Mouse (Mus musculus) left cerebral cortex, postnatal 10 days (tissue): ENCODE data around the gene Olfr12. TPM values are rescaled to one million over a fixed set of nuclear protein-coding genes. Genes with fewer than 3 reads are reported as not detected.
A peak's percentile ranks its signal among the peaks of the same experiment; 100 is the strongest.

Experiments
- DNase-seq, 2 experiments: peaks; one replicate each; pipeline ENCODE4 v3.0.0; 2021 to 2022; ENCODE audit warnings: low spot score in 2 of 2, mixed read lengths in 1 of 2; ENCODE audit errors: extremely low spot score in 1 of 2
- intact Hi-C: fragments of 180-260 bp; cut with DNase I; formaldehyde crosslinking; loops from one replicate; pipeline ENCODE4 v1.15.1; 2025
- total RNA-seq, 2 experiments: library from RNA; stranded (reverse); gene quantifications; 2 replicates each; pipeline ENCODE4 v1.2.3; 2021

Gene Olfr12
- not detected for total RNA-seq

GRCm38 (mm10) chr1:92617488-92617887 lies at the start of gene Olfr12:
Gene Olfr12 (plus strand): TSS chr1:92617788.
- no peak for DNase-seq
- intact Hi-C loops = no loop called here

DNA sequence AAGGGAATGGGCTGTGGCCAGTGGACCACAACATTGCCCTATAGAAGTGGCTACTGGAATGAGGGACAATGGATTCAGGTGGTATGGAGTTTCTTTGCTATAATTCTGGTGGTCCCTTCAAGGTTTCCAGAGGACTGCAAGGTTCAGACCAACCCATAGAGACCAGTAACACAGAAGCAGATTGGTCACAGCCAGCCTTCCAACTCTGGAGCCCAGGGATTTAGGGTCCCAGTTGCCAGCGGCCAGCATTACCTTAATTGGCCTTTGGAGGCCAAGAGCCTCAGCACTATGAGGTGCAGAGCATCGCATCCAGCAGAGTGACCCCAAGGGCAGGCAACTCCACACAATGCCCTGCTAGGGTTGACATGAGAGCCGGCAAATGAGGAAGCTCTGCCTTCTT lies 46.6 kb upstream of the Olfr12 start, which contains the start of gene Olfr1413:
Gene Olfr1413 (plus strand): TSS at position 301 of the 400 bp plus-strand sequence.
- DNase-seq = no peak
- intact Hi-C loops = no loop called here

GRCm38 (mm10) chr1:92585479-92585878 lies 32.1 kb upstream of the Olfr12 start, which contains the start of gene Olfr1412:
Gene Olfr1412 (plus strand): TSS chr1:92585779.
- no peak for DNase-seq
- intact Hi-C loops = no loop called here

GRCm38 (mm10) chr1:92594111-92594510 lies 23.5 kb upstream of the Olfr12 start, which contains the start of gene Olfr1411:
Gene Olfr1411 (plus strand): TSS chr1:92594411.
- intact Hi-C loops = no loop called here
- DNase-seq = no peak

DNA sequence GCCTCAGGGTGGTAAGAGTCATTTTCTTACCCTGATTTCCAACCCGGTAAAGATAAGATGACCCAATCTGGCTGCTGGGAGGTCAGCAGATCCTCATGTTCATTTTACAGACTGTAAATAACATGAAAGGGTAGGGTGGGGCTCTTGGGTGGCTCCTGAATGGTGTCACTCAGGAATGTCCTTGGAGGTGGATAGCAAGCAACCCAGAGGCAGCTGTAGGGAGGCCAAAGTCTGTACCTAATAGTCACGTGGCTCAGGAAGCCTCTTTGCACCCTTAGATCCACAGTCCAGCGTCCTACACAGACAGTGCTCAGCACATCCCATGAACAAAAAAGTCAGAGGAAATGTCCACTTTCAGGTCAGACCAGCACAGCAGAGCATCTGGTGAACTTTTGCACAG lies 21.6 kb upstream of the Olfr12 start:
- intact Hi-C loops = no loop called here
- DNase-seq = no peak

DNA sequence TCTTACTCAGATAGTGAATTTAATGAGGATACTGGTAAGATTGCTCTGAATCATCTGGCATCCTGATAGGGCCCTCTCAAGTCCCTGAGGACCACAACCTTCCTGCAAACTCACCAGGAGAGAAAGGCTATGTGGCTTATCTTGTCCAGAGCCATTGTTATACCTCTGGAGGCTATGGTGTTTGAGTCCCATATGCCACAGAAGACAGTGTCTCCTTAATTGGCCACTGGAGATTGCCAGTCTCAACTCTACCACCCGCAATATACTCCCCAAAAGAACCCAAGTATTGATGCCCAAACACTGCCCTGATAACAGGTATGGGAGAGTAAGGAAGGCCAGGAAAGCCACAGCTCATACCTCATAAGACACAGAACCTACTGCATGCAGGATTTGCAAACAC lies 12.1 kb upstream of the Olfr12 start, which contains the start of gene Olfr1410:
Gene Olfr1410 (plus strand): TSS at position 301 of the 400 bp plus-strand sequence.
- DNase-seq = no peak
- intact Hi-C loops = no loop called here

GRCm38 (mm10) chr1:92607711-92608110 lies 9.9 kb upstream of the Olfr12 start:
- no peak for DNase-seq
- intact Hi-C loops = no loop called here

DNA sequence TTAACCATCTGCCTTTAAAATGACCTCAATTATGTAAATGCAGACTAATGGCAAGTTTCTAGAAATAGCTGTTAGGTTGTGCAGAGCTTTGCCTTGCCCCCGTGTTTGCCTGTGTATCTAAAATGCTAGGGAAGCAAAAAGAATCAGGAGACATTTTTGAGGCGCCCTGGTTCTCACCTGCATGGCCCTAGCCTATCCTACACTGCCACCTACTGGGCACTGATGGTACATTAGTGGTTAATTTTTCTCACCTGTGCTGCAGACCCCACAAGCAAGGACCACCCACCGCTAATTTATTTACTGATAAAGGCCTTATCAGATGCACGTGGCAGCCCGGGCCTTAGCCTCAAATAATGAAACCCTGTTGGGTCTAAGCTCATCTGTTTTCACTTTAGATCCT lies 6.6 kb upstream of the Olfr12 start:
- peak; percentile 33 to 40 for DNase-seq
- intact Hi-C loops = loop anchor here (1.0 to 5.0 kb wide), 2 partner anchors 36 to 90 kb away; partner anchors contain the start of gene Otos

- no peak for DNase-seq
- intact Hi-C loops = loop anchor here (5.0 kb wide), 1 partner anchor 34 kb away; the partner anchor contains the start of gene Otos
Measured at GRCm38 (mm10) chr1:92613175-92613574, 4.4 kb upstream of the Olfr12 start.

GRCm38 (mm10) chr1:92614516-92614915 lies 3.1 kb upstream of the Olfr12 start:
- peak in 1 of 2 experiments; percentile 25 for DNase-seq
- intact Hi-C loops = loop anchor here (5.0 kb wide), 1 partner anchor 33 kb away; the partner anchor contains the start of gene Otos

- intact Hi-C loops = no loop called here
- DNase-seq = no peak
Measured at GRCm38 (mm10) chr1:92616046-92616445, 1.5 kb upstream of the Olfr12 start.

GRCm38 (mm10) chr1:92618360-92618759 lies 772 bp downstream of the Olfr12 start:
- intact Hi-C loops = no loop called here
- no peak for DNase-seq

DNA sequence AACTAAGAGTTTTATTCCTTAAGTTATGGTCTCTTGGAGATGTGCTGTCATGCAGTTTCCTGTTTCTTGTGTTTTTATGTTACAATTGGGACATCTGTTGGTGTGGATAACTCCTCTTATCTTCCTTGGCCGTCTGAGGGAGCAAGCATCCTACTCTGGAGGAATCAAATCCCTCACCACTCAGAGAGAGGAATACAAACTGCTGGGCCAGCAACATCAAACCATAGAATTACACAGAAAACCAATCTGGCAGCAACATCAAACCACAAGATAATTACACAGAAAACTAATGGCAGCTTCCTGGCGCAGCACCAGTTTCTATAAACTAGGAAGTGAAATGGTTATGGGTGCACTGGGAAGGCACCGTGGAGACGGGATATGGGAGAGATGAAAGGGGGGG lies 10.6 kb downstream of the Olfr12 start:
- no peak for DNase-seq
- intact Hi-C loops = no loop called here

DNA sequence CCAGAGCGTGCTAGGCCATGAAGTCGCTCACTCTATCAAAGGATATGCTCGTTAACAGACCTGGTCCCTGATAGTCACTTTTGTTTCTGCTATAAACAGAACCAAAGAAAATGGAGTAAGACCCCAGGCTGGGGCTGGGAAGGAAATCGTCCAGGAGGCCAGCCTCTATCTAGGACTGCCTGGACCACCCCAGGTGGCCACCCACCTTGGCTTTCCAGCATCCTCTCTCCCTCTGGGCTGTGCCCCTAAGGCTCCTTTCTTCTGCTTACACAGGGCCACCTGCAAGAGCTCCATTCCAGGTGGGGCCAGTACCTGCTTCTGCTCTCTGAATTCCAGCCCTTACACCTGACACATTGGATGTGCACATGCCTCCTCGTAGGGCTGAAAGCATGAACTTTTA lies 14.6 kb downstream of the Olfr12 start:
- intact Hi-C loops = no loop called here
- no peak for DNase-seq

DNA sequence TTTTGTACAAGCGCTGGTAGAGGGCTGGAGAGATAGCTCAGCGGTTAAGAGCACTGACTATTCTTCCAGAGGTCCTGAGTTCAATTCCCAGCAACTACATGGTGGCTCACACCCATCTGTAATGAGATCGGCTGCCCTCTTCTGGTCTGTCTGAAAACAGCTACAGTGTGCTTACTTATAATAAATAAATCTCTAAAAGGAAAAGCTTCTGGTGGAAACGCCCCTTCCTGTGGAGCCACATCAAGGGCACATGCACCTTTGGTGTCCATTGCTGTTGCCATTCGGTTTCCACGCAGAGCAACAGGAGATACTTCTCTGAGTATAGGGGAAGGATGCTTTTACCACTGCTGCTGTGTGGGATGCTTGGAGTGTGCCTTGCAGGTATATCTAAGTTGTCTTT lies 15.4 kb downstream of the Olfr12 start:
- DNase-seq = no peak
- intact Hi-C loops = no loop called here

DNA sequence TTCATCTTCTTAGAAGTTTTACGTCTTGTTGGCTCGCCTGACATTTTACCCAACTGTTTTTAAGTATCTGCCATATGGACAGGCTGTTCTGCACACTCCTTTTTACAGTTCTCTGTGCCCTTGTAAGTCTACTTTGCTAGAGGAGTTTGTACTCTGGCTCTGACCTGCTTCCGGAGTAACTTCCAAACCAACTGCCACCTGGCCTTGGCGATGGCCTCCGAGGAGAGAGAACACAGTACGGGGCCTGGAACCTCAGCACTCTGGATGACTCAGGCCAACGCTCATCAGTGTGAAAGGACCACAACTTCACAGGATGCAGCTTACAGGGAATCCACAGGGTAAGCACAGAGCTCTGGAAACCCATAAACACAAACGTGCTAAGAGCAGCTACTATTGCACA lies 16.1 kb downstream of the Olfr12 start:
- no peak for DNase-seq
- intact Hi-C loops = no loop called here

DNA sequence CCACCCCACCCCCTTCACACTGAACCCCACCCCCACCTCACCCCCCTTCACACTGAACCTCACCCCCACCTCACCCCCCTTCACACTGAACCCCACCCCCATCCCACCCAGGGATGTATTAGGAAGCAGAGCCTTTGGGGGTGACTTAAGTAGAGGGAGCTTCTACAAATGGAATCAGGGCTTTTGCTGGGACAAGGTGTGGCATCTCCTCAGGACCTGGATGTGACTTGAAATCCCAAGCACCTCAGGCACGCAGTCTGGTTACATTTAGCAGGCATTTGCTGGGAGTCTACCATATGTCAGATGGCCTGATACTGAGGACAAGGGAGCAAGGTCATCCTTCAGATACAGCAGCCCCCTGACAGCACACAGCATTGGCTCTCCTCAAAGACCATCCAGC lies 17.0 kb downstream of the Olfr12 start:
- DNase-seq = no peak
- intact Hi-C loops = no loop called here

DNA sequence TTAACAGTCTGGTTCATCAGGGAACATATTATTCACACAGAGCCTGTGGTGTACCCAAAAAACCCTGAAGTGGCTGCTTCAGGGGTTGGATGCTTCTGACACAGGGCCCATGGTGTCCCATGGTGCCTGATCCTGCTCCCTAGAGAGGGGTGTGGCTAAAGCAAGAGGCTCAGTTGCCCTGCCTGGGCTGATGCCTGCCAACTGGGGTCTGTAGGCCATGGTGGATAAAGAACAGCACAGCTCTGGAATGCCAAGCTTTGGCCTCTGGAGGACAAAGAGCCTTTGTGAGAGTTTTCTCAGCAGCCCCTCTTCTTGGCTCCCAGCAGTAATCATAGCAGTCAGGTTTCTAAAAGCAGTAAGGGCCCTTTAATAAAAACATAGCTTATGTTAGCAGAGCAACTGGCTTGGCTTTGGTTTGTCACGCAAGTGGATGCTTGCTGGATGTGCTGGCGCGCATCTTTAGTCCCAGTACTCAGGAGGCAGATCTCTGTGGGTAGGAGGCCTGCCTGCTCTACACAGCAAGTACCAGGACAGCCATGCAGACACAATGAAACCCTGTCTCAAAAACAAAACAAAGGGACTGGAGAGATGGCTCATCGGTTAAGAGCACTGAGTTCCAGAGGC lies 17.5 kb downstream of the Olfr12 start:
- no peak for DNase-seq
- intact Hi-C loops = no loop called here

GRCm38 (mm10) chr1:92636015-92636414 lies 18.4 kb downstream of the Olfr12 start:
- intact Hi-C loops = no loop called here
- DNase-seq = no peak

GRCm38 (mm10) chr1:92636676-92637075 lies 19.1 kb downstream of the Olfr12 start:
- intact Hi-C loops = no loop called here
- no peak for DNase-seq
